Comparison of ENCODE assay signal across 7 mouse cellular contexts in genomic region chr11:22859633-22860334, GRCm38 (mm10). TPM values are rescaled to one million over a fixed set of nuclear protein-coding genes. Genes with fewer than 3 reads are reported as not detected.
DNase-seq lines count a peak whose midpoint lies in the region; ATAC-seq lines count a peak whose summit lies in the region.

No protein-coding gene starts in this region.

- DNase-seq in ZHBTc4 (ENCODE audit: low read depth, low spot score), result peak; percentile 97
- peak; percentile 95 for DNase-seq in embryo, embryonic 11 days
- peak; percentile 89 for DNase-seq in gastrocnemius, postnatal 14 days
- peak; percentile 89 for DNase-seq in intestine, embryonic 14.5 days (ENCODE audit: low spot score)
- peak; percentile 84 for DNase-seq in left cerebral cortex, postnatal 4 days
- DNase-seq in midbrain, embryonic 11.5 days (ENCODE audit: low spot score, missing footprints), result peak; percentile 98
- peak; percentile 77 for DNase-seq in right cerebral cortex, postnatal 4 days

- WGBS in intestine, embryonic 14.5 days, result under 1% methylated on average over 51 of the region's 55 CpGs
- WGBS in midbrain, embryonic 11.5 days, result under 1% methylated on average over 43 of the region's 55 CpGs

- ATAC-seq in intestine, embryonic 14.5 days (replicated peaks; ENCODE audit: low FRiP score, low TSS enrichment, low read depth), result peak; percentile 91
- peak; percentile 94 for ATAC-seq in midbrain, embryonic 11.5 days (ENCODE audit: low FRiP score)

- H3K4me3 ChIP-seq in intestine, embryonic 14.5 days (ENCODE audit: low read depth, low read length), result peak overlapping the region; percentile 72
- peak overlapping the region; percentile 73 for H3K4me3 ChIP-seq in midbrain, embryonic 11.5 days (ENCODE audit: low read depth, low read length)

- no peaks in the 10 kb centered on the region for H3K36me3 ChIP-seq in intestine, embryonic 14.5 days (ENCODE audit: control insufficient read depth, insufficient read depth, low read length)
- H3K36me3 ChIP-seq in midbrain, embryonic 11.5 days (ENCODE audit: control insufficient read depth, insufficient read depth, low read length), result no peaks in the 10 kb centered on the region

- H3K27ac ChIP-seq in intestine, embryonic 14.5 days (ENCODE audit: low read depth), result peak overlapping the region; percentile 57
- no peak overlapping the region for H3K27ac ChIP-seq in midbrain, embryonic 11.5 days (ENCODE audit: low read depth, low read length)

- peaks cover 33% of the 10 kb centered on the region for H3K27me3 ChIP-seq in intestine, embryonic 14.5 days (replicated peaks; ENCODE audit: control insufficient read depth, insufficient read depth, low read length)
- H3K27me3 ChIP-seq in midbrain, embryonic 11.5 days (ENCODE audit: control insufficient read depth, insufficient read depth, low read length), result peaks cover 54% of the 10 kb centered on the region

- intact Hi-C loops in gastrocnemius, postnatal 14 days (cut with DNase I; ENCODE audit: low total_unique reads), result loop anchor here (10.0 kb wide), 1 partner anchor 95 kb away; no protein-coding TSS in a partner anchor
- intact Hi-C loops in left cerebral cortex, postnatal 4 days (cut with DNase I), result loop anchor here (10.0 kb wide), 2 partner anchors 95 to 225 kb away; no protein-coding TSS in a partner anchor

- H3K4me2 ChIP-seq in intestine, embryonic 14.5 days (ENCODE audit: low read length), result peak overlapping the region; percentile 57
- peak overlapping the region; percentile 96 for H3K4me2 ChIP-seq in midbrain, embryonic 11.5 days

- H3K9me3 ChIP-seq in intestine, embryonic 14.5 days (ENCODE audit: control insufficient read depth, low read length), result no peaks in the 10 kb centered on the region
- no peaks in the 10 kb centered on the region for H3K9me3 ChIP-seq in midbrain, embryonic 11.5 days (ENCODE audit: control insufficient read depth, low read length)

- peaks cover 10% of the 10 kb centered on the region for H3K4me1 ChIP-seq in intestine, embryonic 14.5 days (replicated peaks; ENCODE audit: control insufficient read depth, insufficient read depth, low read length)
- peaks cover 20% of the 10 kb centered on the region for H3K4me1 ChIP-seq in midbrain, embryonic 11.5 days (ENCODE audit: control insufficient read depth, insufficient read depth, low read length)

- peak overlapping the region; percentile 63 for H3K9ac ChIP-seq in intestine, embryonic 14.5 days (ENCODE audit: low read length)
- H3K9ac ChIP-seq in midbrain, embryonic 11.5 days (ENCODE audit: low read length), result peak overlapping the region; percentile 67

RNA-seq across cellular contexts. Expression of gene B3gnt2, which starts 1.0 kb away (rescaled TPM):
- total RNA-seq in gastrocnemius, postnatal 14 days (2021), result 1 to 10 TPM; 4.4 to 5.7 TPM
- 8.4 and 9.5 TPM in 2 replicates for polyA plus RNA-seq in intestine, embryonic 14.5 days (2014; fragmentation: Nextera tagmentation; extraction: Ambion mirVana)
- total RNA-seq in left cerebral cortex, postnatal 4 days (2021), result 1 to 10 TPM; 4.1 to 4.3 TPM
- polyA plus RNA-seq in midbrain, embryonic 11.5 days (2014; fragmentation: Nextera tagmentation; extraction: Ambion mirVana), result 1.8 and 1.9 TPM in 2 replicates
